Mouse (Mus musculus): ENCODE data around the gene Bbs5. TPM values are rescaled to one million over a fixed set of nuclear protein-coding genes. Genes with fewer than 3 reads are reported as not detected.

Bbs5 gene
- polyA plus RNA-seq (2012; rRNA removed), result 2.6 TPM in 2 replicates

DNA sequence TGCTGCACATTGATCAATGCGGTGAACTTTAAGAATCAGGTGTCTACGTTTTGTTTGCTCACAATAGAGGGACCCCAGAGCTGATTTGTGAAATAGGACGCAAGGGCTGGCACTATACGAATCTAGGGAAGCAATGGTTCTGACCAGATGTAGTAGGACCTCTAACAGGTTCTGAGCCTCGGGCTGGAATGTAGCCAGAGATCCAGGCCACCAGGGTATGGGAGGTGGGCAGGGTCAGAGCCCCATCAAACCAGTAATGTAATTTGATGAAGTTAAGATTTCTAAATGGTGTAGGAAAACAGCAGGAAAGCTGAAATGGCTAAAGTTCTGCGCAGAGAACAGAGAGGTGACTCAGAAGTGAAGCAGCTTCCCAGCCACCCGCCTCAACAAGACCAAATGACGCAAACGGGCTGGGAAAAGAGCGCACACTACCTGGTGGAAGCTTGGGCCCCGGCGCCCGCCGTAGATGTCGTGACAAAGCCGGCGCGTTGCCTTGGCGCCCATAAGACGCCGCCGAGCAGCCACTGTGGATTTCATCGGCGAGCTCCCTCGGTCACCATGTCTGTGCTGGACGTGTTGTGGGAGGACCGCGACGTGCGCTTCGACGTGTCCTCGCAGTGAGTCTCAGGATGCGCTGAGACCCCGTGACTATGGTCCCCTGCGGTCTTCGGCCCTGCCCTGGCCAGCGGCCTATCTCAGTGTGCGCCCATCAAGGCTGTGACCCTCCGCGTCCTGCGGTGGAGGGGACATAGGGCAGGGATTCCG is at the start of gene Bbs5:
Gene Bbs5, plus strand, starts transcription at position 446 of the 765 bp plus-strand sequence.

DNA sequence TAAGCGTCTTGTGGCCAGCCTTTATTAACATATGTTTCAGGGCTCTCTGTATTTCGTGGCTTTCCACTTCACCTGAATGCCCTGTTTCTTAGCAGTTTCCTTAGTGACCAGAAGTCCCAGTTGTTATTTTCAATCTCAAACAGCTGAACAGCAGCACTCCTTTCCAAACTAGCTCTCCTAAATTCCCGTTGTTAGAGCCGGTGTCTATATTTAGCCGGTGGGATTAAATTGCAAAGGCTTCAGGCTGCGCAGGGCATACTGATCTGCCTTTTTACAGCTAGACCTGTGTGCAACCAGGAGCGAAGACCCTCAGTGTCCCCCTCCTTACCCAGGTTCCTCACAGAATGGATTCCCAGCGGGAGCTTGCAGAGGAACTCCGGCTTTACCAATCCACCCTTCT is 22.9 kb downstream of the Bbs5 start, which contains the start of gene Klhl41:
Gene Klhl41, plus strand, starts transcription at position 268 of the 400 bp plus-strand sequence.

DNA sequence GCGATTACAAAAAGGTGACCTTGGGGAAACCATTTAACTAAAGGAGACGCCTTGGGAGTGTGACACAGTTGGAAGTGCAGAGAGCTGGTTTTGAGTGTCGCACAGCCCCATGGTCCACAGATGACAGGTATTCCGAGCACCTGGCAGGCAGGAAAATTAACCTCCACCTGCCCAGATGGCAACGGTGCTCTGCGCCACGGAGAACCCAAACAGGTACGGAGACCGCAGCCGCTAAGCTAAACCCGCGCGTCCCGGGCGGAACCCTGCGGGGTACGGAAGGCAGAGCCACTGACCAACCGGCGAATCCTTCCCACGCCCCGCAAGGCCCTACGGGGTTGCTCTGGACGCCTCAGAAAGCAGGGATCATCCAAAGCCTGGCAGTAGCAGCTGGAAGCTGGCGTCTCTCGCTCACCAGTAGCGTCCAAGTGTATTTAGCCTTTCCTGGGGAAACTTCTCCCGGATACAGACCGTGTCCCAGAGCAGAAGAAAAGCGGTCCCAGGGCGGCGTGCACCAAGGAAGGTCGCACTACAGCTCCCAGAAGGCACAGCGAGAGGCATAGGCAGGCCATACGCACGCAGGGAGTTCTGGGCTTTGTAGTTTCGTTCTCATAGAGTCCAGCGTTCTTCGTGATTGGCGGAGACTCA is 66.1 kb downstream of the Bbs5 start, which contains the start of gene Fastkd1:
Gene Fastkd1, minus strand, starts transcription at position 536 of the 645 bp plus-strand sequence.

Other genes with a start within 250 kb of the Bbs5 start
- gene Lrp2, start 61.1 kb upstream of the Bbs5 start, polyA plus RNA-seq (2012; rRNA removed), result 0.06 TPM in 2 replicates
- gene Klhl41, start 22.9 kb downstream of the Bbs5 start, polyA plus RNA-seq (2012; rRNA removed), result 0.05 and 0.68 TPM in 2 replicates
- 3.0 and 3.7 TPM in 2 replicates for gene Fastkd1, start 66.3 kb downstream of the Bbs5 start, polyA plus RNA-seq (2012; rRNA removed)
- gene Ppig, start 75.4 kb downstream of the Bbs5 start, polyA plus RNA-seq (2012; rRNA removed), result 12.3 and 13.1 TPM in 2 replicates
- gene Ccdc173, start 142.4 kb downstream of the Bbs5 start, polyA plus RNA-seq (2012; rRNA removed), result 0.32 and 0.35 TPM in 2 replicates
- gene Phospho2, start 142.5 kb downstream of the Bbs5 start, polyA plus RNA-seq (2012; rRNA removed), result 7.0 and 8.5 TPM in 2 replicates
- 12.7 and 13.8 TPM in 2 replicates for gene Klhl23, start 174.8 kb downstream of the Bbs5 start, polyA plus RNA-seq (2012; rRNA removed)
- gene Ssb, start 214.4 kb downstream of the Bbs5 start, polyA plus RNA-seq (2012; rRNA removed), result 102 and 104 TPM in 2 replicates
- 11.8 and 12.1 TPM in 2 replicates for gene Mettl5, start 238.4 kb downstream of the Bbs5 start, polyA plus RNA-seq (2012; rRNA removed)

All from liver, embryonic 14 days (tissue).